Mouse (Mus musculus): Measurements from ENCODE around the gene Speg. TPM values are rescaled to one million over a fixed set of nuclear protein-coding genes. Genes with fewer than 3 reads are reported as not detected.

Speg gene
- polyA plus RNA-seq, 1 experiment from 2014 or later = 20.3 TPM

GRCm38 (mm10) chr1:75412196-75412595 lies 37.1 kb downstream of the Speg start:
- no peak overlapping the region for H3K27ac ChIP-seq (replicated peaks; ENCODE audit: low read depth, low read length)
- DNase-seq (ENCODE audit: low spot score) = no peak
- H3K4me2 ChIP-seq (ENCODE audit: low read depth, low read length) = no peak overlapping the region
- no peak overlapping the region for H3K4me3 ChIP-seq (ENCODE audit: low read depth, low read length)
- H3K4me1 ChIP-seq (ENCODE audit: control insufficient read depth, insufficient read depth, low read length) = no peaks in the 10 kb centered on the region
- H3K9ac ChIP-seq (ENCODE audit: low read depth, low read length) = no peak overlapping the region
- 88% methylated on average over 3 of the region's 3 CpGs for WGBS
- H3K27me3 ChIP-seq (replicated peaks; ENCODE audit: control insufficient read depth, insufficient read depth, low read length) = no peaks in the 10 kb centered on the region
- no peaks in the 10 kb centered on the region for H3K9me3 ChIP-seq (ENCODE audit: control insufficient read depth, low read length)
- H3K36me3 ChIP-seq (ENCODE audit: control insufficient read depth, insufficient read depth, low read length) = peaks cover 30% of the 10 kb centered on the region
- ATAC-seq (ENCODE audit: low read depth) = no peak

- Histone ChIP-seq H3K4me1 (ENCODE audit: control insufficient read depth, insufficient read depth, low read length) (no peaks in the 10 kb centered on the region), H3K36me3 (ENCODE audit: control insufficient read depth, insufficient read depth, low read length) (peaks cover 30% of the 10 kb centered on the region)
Observed at GRCm38 (mm10) chr1:75413749-75414148, 38.7 kb downstream of the Speg start.

DNA sequence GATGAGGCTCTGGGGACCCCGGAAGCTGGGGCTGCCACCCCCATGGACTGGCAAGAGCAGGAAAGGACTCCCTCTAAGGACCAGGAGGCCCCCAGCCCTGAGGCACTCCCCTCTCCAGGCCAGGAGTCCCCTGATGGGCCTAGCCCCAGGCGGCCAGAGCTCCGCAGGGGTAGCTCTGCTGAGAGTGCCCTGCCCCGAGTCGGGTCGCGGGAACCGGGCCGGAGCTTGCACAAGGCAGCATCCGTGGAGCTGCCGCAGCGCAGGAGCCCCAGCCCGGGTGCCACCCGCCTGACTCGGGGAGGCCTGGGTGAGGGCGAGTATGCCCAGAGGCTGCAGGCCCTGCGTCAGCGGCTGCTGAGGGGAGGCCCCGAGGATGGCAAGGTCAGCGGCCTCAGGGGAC lies 46.7 kb downstream of the Speg start:
- no peaks in the 10 kb centered on the region for H3K9me3 ChIP-seq (ENCODE audit: control insufficient read depth, low read length)
- DNase-seq (ENCODE audit: low spot score) = no peak

More at GRCm38 (mm10) chr1:75413749-75414148, 38.7 kb downstream of the Speg start:
- ATAC-seq (ENCODE audit: low read depth) (no peak), DNase-seq (ENCODE audit: low spot score) (no peak)
- Histone ChIP-seq H3K27me3 (replicated peaks; ENCODE audit: control insufficient read depth, insufficient read depth, low read length) (no peaks in the 10 kb centered on the region), H3K4me3 (ENCODE audit: low read depth, low read length) (no peak overlapping the region), H3K9me3 (ENCODE audit: control insufficient read depth, low read length) (no peaks in the 10 kb centered on the region), H3K27ac (replicated peaks; ENCODE audit: low read depth, low read length) (no peak overlapping the region), H3K9ac (ENCODE audit: low read depth, low read length) (no peak overlapping the region), H3K4me2 (ENCODE audit: low read depth, low read length) (no peak overlapping the region)
- 68% methylated on average over 3 of the region's 3 CpGs for WGBS

GRCm38 (mm10) chr1:75422216-75422822 lies 47.2 kb downstream of the Speg start:
- Histone ChIP-seq H3K9me3 (ENCODE audit: control insufficient read depth, low read length) (no peaks in the 10 kb centered on the region), H3K27ac (replicated peaks; ENCODE audit: low read depth, low read length) (no peak overlapping the region), H3K9ac (ENCODE audit: low read depth, low read length) (peak overlapping the region; percentile 57), H3K4me2 (ENCODE audit: low read depth, low read length) (peak overlapping the region; percentile 68), H3K27me3 (replicated peaks; ENCODE audit: control insufficient read depth, insufficient read depth, low read length) (peaks cover 51% of the 10 kb centered on the region), H3K4me3 (ENCODE audit: low read depth, low read length) (peak overlapping the region; percentile 41), H3K36me3 (ENCODE audit: control insufficient read depth, insufficient read depth, low read length) (peaks cover 17% of the 10 kb centered on the region; the same call in 1 of the 2 replicates), H3K4me1 (ENCODE audit: control insufficient read depth, insufficient read depth, low read length) (peaks cover 9% of the 10 kb centered on the region)
- 14% methylated on average over 20 of the region's 32 CpGs for WGBS
- ATAC-seq (ENCODE audit: low read depth) = 0 out of 2 replicates have a peak, but pooled peaks have one; percentile 6
- DNase-seq (ENCODE audit: low spot score) = no peak

More for the DNA sequence above, 46.7 kb downstream of the Speg start:
- peak overlapping the region; percentile 68 for H3K4me2 ChIP-seq (ENCODE audit: low read depth, low read length)
- ATAC-seq (ENCODE audit: low read depth) = peak; percentile 12; the same call in 1 of the 2 replicates
- no peak overlapping the region for H3K9ac ChIP-seq (ENCODE audit: low read depth, low read length)
- H3K4me1 ChIP-seq (ENCODE audit: control insufficient read depth, insufficient read depth, low read length) = peaks cover 9% of the 10 kb centered on the region
- H3K36me3 ChIP-seq (ENCODE audit: control insufficient read depth, insufficient read depth, low read length) = peaks cover 20% of the 10 kb centered on the region; the same call in 1 of the 2 replicates
- H3K4me3 ChIP-seq (ENCODE audit: low read depth, low read length) = peak overlapping the region; percentile 41
- peaks cover 51% of the 10 kb centered on the region for H3K27me3 ChIP-seq (replicated peaks; ENCODE audit: control insufficient read depth, insufficient read depth, low read length)
- WGBS = 4% methylated on average over 4 of the region's 20 CpGs
- H3K27ac ChIP-seq (replicated peaks; ENCODE audit: low read depth, low read length) = no peak overlapping the region

DNA sequence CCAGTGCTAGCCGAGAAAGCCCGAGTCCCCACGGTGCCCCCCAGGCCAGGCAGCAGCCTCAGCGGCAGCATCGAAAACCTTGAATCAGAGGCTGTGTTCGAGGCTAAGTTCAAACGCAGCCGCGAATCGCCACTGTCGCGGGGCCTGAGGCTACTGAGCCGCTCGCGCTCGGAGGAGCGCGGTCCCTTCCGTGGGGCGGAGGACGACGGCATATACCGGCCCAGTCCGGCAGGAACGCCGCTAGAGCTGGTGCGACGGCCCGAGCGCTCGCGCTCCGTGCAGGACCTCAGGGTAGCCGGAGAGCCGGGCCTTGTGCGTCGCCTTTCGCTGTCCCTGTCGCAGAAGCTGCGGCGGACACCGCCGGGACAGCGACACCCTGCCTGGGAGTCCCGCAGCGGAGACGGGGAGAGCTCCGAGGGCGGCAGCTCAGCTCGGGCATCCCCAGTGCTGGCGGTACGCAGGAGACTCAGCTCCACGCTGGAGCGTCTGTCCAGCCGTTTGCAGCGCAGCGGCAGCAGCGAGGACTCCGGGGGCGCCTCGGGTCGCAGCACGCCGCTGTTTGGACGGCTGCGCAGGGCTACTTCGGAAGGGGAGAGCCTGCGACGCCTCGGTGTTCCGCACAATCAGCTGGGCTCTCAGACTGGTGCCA lies 47.9 kb downstream of the Speg start:
- ATAC-seq (ENCODE audit: low read depth) (peak; percentile 53), DNase-seq (ENCODE audit: low spot score) (peak; percentile 55)
- Histone ChIP-seq H3K36me3 (ENCODE audit: control insufficient read depth, insufficient read depth, low read length) (peaks cover 17% of the 10 kb centered on the region; the same call in 1 of the 2 replicates), H3K4me3 (ENCODE audit: low read depth, low read length) (peak overlapping the region; percentile 41), H3K4me2 (ENCODE audit: low read depth, low read length) (peak overlapping the region; percentile 68), H3K4me1 (ENCODE audit: control insufficient read depth, insufficient read depth, low read length) (peaks cover 9% of the 10 kb centered on the region), H3K9ac (ENCODE audit: low read depth, low read length) (peak overlapping the region; percentile 57), H3K27ac (replicated peaks; ENCODE audit: low read depth, low read length) (no peak overlapping the region), H3K9me3 (ENCODE audit: control insufficient read depth, low read length) (no peaks in the 10 kb centered on the region), H3K27me3 (replicated peaks; ENCODE audit: control insufficient read depth, insufficient read depth, low read length) (peaks cover 51% of the 10 kb centered on the region)
- WGBS = 2% methylated on average over 30 of the region's 71 CpGs

GRCm38 (mm10) chr1:75423780-75424390 lies 48.8 kb downstream of the Speg start:
- ATAC-seq (ENCODE audit: low read depth) = no peak
- peaks cover 9% of the 10 kb centered on the region for H3K4me1 ChIP-seq (ENCODE audit: control insufficient read depth, insufficient read depth, low read length)
- WGBS = 49% methylated on average over 11 of the region's 11 CpGs
- H3K9me3 ChIP-seq (ENCODE audit: control insufficient read depth, low read length) = no peaks in the 10 kb centered on the region
- DNase-seq (ENCODE audit: low spot score) = no peak
- peaks cover 51% of the 10 kb centered on the region for H3K27me3 ChIP-seq (replicated peaks; ENCODE audit: control insufficient read depth, insufficient read depth, low read length)
- no peak overlapping the region for H3K9ac ChIP-seq (ENCODE audit: low read depth, low read length)
- H3K36me3 ChIP-seq (ENCODE audit: control insufficient read depth, insufficient read depth, low read length) = peaks cover 17% of the 10 kb centered on the region; the same call in 1 of the 2 replicates
- H3K4me3 ChIP-seq (ENCODE audit: low read depth, low read length) = no peak overlapping the region
- H3K4me2 ChIP-seq (ENCODE audit: low read depth, low read length) = no peak overlapping the region
- H3K27ac ChIP-seq (replicated peaks; ENCODE audit: low read depth, low read length) = no peak overlapping the region

GRCm38 (mm10) chr1:75425796-75426471 lies 50.8 kb downstream of the Speg start:
- DNase-seq (ENCODE audit: low spot score) (peak; percentile 36), ATAC-seq (ENCODE audit: low read depth) (no peak)
- H3K27me3 ChIP-seq (replicated peaks; ENCODE audit: control insufficient read depth, insufficient read depth, low read length) = peaks cover 43% of the 10 kb centered on the region
- no peak overlapping the region for H3K4me2 ChIP-seq (ENCODE audit: low read depth, low read length)
- no peak overlapping the region for H3K4me3 ChIP-seq (ENCODE audit: low read depth, low read length)
- H3K36me3 ChIP-seq (ENCODE audit: control insufficient read depth, insufficient read depth, low read length) = peaks cover 20% of the 10 kb centered on the region; the same call in 1 of the 2 replicates
- H3K4me1 ChIP-seq (ENCODE audit: control insufficient read depth, insufficient read depth, low read length) = peaks cover 9% of the 10 kb centered on the region
- no peaks in the 10 kb centered on the region for H3K9me3 ChIP-seq (ENCODE audit: control insufficient read depth, low read length)
- WGBS = 31% methylated on average over 10 of the region's 10 CpGs
- no peak overlapping the region for H3K9ac ChIP-seq (ENCODE audit: low read depth, low read length)
- no peak overlapping the region for H3K27ac ChIP-seq (replicated peaks; ENCODE audit: low read depth, low read length)
